Mouse (Mus musculus): ENCODE measurements around the gene Aldh16a1.

DNA sequence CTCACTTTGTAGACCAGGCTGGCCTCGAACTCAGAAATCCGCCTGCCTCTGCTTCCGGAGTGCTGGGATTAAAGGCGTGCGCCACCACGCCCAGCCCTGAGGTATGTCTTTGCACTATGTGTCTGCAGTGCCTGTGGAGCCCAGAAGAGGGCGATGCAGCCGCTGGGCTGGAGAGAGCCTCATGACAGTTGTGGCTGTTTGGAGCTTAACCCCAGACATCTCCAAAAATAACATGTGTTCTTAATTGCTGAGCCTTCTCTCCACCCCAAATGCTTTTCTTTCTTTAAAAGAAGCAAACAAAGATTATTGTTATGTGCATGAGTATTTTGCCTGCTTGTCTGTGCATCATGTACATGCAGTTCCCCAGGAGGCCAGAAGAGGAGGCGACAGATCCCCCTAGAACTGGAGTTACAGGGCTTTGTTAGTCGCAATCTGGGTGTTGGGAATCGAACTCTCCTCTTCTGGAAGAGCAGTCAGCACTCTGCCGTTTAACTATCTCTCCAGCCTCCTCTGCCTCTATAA, 670 bp upstream of the Aldh16a1 start:
- TF ChIP-seq CTCF (IDR thresholded peaks at IDR 0.05; ENCODE audit: low read depth, low read length) (peak; percentile 57), TAL1 (conservative IDR thresholded peaks at IDR 0.05; ENCODE audit: low read depth, low read length) (no peak), GATA1 (IDR thresholded peaks at IDR 0.05; ENCODE audit: borderline replicate concordance, low read length) (no peak), POLR2AphosphoS5 (IDR thresholded peaks at IDR 0.05; ENCODE audit: insufficient replicate concordance, low read depth, low read length) (no peak), GATA2 (IDR thresholded peaks at IDR 0.05; ENCODE audit: borderline replicate concordance, low read depth, low read length) (no peak)
